Mouse (Mus musculus) neural tube, embryonic 14.5 days (tissue): Measurements from ENCODE around the gene Pdlim5. TPM values are rescaled to one million over a fixed set of nuclear protein-coding genes. Genes with fewer than 3 reads are reported as not detected.

Source experiments
- ATAC-seq: fragments of 200-750 bp; cut with Nextera tagmentation; 2 replicates; pipeline ENCODE4 v1.8.0; 2017; ENCODE audit warnings: low read depth, mild to moderate bottlenecking, moderate TSS enrichment, moderate library complexity
- H3K27ac ChIP-seq: fragments of 300-500 bp; sonication (generic); 2 replicates; pipeline ENCODE4 v1.5.1; 2014; ENCODE audit warnings: low read depth, mild to moderate bottlenecking, control low read depth, low read length, moderate library complexity, mixed read lengths
- H3K27me3 ChIP-seq: fragments of 300-500 bp; sonication (generic); 2 replicates; pipeline ENCODE4 v1.6.1; 2014; ENCODE audit warnings: low read length; ENCODE audit not compliant: control insufficient read depth, insufficient read depth
- H3K36me3 ChIP-seq: fragments of 300-500 bp; sonication (generic); 2 replicates; pipeline ENCODE4 v1.6.1; 2014; ENCODE audit warnings: low read length, mixed read lengths; ENCODE audit not compliant: control insufficient read depth, insufficient read depth
- H3K4me1 ChIP-seq: fragments of 300-500 bp; sonication (generic); 2 replicates; pipeline ENCODE4 v1.6.1; 2014; ENCODE audit warnings: low read length; ENCODE audit not compliant: control insufficient read depth, insufficient read depth
- H3K4me2 ChIP-seq: fragments of 300-500 bp; sonication (generic); 2 replicates; pipeline ENCODE4 v1.6.1; 2014; ENCODE audit warnings: mild to moderate bottlenecking, low read depth, low read length, control low read depth
- H3K4me3 ChIP-seq: fragments of 300-500 bp; sonication (generic); 2 replicates; pipeline ENCODE4 v1.5.1; 2014; ENCODE audit warnings: low read depth, low read length, control low read depth, mixed read lengths
- H3K9ac ChIP-seq: fragments of 300-500 bp; sonication (generic); replicated peaks from 2 replicates; pipeline ENCODE4 v1.6.1; 2014; ENCODE audit warnings: low read depth, mild to moderate bottlenecking, control low read depth, low read length, mixed read lengths
- H3K9me3 ChIP-seq: fragments of 300-500 bp; sonication (generic); 2 replicates; pipeline ENCODE4 v1.6.1; 2016; ENCODE audit warnings: low read length; ENCODE audit not compliant: control insufficient read depth
- WGBS: fragments of 180-500 bp; shearing (Covaris S2); extraction: QIAGEN DNeasy Blood & Tissue Kit; methylation state at CpG from one replicate; pipeline ENCODE4 v1.1.7; 2014; 5-methylcytosine and 5-hydroxymethylcytosine counted together
- polyA plus RNA-seq: library from polyadenylated mRNA; unstranded; fragments of >200 nt; fragmentation: Nextera tagmentation; extraction: Ambion mirVana; gene quantifications from 2 replicates; pipeline ENCODE4 v1.2.1, GENCODE M21; 2014

Gene Pdlim5
- polyA plus RNA-seq, 1 experiment from 2014 or later = 19.8 TPM

DNA sequence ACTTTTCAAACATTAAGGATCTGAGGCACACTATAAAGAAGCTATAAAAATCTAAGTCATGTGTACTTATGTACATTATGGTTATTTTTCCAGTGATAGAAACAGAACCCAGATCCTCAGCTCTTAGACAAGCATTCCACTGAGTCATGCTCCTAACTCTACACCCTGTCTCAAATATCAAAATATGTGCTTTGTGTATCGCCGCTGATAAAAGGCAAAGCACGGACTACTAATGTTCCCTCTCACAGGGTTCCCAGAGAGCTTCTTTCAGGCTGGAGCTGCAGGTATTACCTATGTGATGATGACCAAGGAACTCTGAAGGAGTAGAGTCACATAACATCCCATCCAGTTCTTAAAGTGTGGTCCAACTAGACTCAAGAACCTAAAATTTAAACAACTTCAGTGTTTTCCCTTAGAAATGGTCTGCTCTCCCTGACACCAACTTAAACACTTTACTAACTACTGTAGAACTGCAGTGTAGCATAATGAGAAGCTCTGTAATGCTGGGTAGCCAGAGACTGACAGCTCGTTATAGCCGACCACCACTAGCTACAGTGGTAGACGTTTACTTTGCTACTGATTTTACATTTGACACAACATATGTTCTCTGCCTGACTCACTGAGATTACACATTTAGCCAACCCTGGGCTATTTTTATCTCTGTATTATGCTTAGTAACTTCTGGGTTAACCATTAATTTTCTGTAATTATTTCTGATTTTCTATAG is 115.0 kb downstream of the Pdlim5 start:
- no peak overlapping the region for H3K9ac ChIP-seq
- no peaks in the 10 kb centered on the region for H3K36me3 ChIP-seq
- H3K4me2 ChIP-seq = no peak overlapping the region
- WGBS = 87% methylated on average over 6 of the region's 6 CpGs
- no peaks in the 10 kb centered on the region for H3K27me3 ChIP-seq
- no peak overlapping the region for H3K27ac ChIP-seq
- H3K4me3 ChIP-seq = no peak overlapping the region
- no peak for ATAC-seq
- no peaks in the 10 kb centered on the region for H3K4me1 ChIP-seq
- no peaks in the 10 kb centered on the region for H3K9me3 ChIP-seq

DNA sequence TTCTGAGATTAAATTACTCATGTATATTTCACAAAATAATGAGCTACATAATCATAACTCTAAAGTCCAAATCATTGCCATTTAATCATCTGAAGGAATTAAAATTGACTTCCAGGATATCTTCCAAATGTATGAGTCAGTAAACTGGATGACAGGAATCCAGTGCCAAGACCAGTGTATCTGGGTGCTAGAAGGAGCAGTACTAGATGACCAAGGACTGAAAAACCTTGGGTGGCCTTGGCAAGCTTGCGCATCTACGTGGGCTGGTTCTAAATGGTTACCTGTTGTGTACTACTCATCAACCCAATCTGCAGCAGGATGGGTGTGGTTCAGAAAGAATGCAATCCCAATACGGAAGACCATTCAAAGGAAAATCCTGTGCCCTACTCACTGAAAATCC is 116.5 kb downstream of the Pdlim5 start:
- no peak overlapping the region for H3K4me3 ChIP-seq
- 93% methylated on average over 3 of the region's 3 CpGs for WGBS
- no peak overlapping the region for H3K4me2 ChIP-seq
- H3K27me3 ChIP-seq = no peaks in the 10 kb centered on the region
- H3K36me3 ChIP-seq = no peaks in the 10 kb centered on the region
- no peaks in the 10 kb centered on the region for H3K4me1 ChIP-seq
- no peaks in the 10 kb centered on the region for H3K9me3 ChIP-seq
- no peak for ATAC-seq
- H3K9ac ChIP-seq = no peak overlapping the region
- H3K27ac ChIP-seq = no peak overlapping the region

DNA sequence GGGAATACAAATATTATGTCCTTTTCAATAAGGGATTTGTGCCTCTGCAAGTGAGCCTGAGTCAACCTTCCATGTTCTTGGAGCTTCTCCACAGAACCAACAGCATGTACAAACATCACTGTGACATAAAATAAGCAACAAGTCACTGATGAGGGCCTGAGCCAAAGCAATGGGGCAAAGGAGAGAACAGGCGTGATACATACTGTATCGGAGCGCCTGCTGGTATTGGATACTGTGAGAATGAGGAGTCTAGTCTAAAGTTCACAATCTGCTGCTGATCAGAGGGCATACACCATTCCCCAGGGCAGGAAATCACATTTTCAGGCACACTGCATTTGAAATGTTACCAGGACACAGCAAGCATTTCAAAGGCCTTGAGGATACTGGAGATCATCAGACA is 119.0 kb downstream of the Pdlim5 start:
- no peaks in the 10 kb centered on the region for H3K36me3 ChIP-seq
- WGBS = 91% methylated on average over 3 of the region's 3 CpGs
- ATAC-seq = no peak

DNA sequence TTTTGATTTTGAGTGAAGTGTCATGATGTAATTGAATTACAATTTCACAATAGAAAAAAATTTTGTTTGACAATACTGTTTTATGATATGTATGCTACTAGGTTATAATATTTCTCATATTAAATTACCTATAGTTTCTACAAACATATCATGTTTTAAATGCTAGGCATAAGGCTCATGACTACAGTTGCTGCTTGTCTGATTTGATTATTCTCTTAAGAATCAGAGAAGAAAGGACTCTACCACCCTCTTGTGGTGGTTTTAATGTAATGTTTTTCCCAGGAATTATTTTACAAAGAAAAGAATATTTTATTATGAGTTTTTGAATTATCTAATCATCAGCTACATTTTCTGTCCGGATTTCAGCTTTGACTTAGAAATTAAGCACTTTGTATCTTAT is 120.5 kb downstream of the Pdlim5 start:
- Histone ChIP-seq H3K4me2 (no peak overlapping the region), H3K36me3 (no peaks in the 10 kb centered on the region), H3K9me3 (no peaks in the 10 kb centered on the region), H3K27me3 (no peaks in the 10 kb centered on the region), H3K4me1 (no peaks in the 10 kb centered on the region), H3K27ac (no peak overlapping the region), H3K4me3 (no peak overlapping the region), H3K9ac (no peak overlapping the region)
- 8% methylated on average over 1 of the region's 1 CpGs for WGBS
- no peak; the same call in 1 of the 2 replicates for ATAC-seq

More for the DNA sequence above, 119.0 kb downstream of the Pdlim5 start:
- Histone ChIP-seq H3K4me1 (no peaks in the 10 kb centered on the region), H3K9me3 (no peaks in the 10 kb centered on the region), H3K4me3 (no peak overlapping the region), H3K4me2 (no peak overlapping the region), H3K27ac (no peak overlapping the region), H3K9ac (no peak overlapping the region), H3K27me3 (no peaks in the 10 kb centered on the region)

DNA sequence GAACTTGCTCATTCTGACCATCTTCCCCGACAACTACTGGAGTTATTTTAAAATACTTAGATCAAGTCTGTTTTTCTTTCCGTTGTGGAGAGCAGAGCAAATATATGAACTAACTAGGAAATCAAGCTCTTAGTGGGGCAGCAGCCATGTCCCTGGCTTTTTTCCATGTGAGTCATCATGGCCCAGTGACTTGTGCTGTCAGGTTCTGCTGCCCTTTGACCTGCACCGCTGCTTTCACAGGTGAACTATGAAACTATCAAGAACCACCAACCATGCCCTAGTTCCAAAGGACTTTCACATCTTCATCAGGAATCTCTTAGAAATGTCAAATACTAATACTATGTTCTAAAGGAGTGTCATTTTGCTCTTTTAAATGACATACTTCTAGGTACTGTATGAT is 121.0 kb downstream of the Pdlim5 start:
- H3K4me1 ChIP-seq = no peaks in the 10 kb centered on the region

DNA sequence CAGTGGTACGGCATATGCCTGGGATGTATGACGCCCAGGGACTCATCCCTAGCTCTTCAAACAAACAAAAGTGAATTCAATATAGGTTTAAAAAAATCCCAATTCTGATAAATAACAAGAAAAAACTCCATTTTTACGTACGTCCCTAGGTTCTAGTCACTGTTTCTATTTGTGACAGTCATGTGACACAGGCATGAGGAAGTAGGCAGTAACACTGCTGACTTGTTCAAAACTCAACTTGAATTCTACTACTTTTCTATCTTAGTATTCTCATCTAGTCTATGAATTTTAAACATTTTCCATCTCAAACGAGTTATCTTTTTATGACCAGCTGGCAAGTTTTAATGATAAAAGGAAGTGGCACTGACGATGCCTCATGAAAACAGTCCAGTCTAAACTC is 122.2 kb downstream of the Pdlim5 start:
- H3K36me3 ChIP-seq = no peaks in the 10 kb centered on the region
- H3K4me3 ChIP-seq = no peak overlapping the region
- H3K4me2 ChIP-seq = no peak overlapping the region
- ATAC-seq = no peak
- H3K9me3 ChIP-seq = no peaks in the 10 kb centered on the region
- no peak overlapping the region for H3K27ac ChIP-seq
- H3K9ac ChIP-seq = no peak overlapping the region
- no peaks in the 10 kb centered on the region for H3K4me1 ChIP-seq
- WGBS = 90% methylated on average over 6 of the region's 6 CpGs
- H3K27me3 ChIP-seq = no peaks in the 10 kb centered on the region

More for the DNA sequence above, 121.0 kb downstream of the Pdlim5 start:
- Histone ChIP-seq H3K4me2 (no peak overlapping the region), H3K9me3 (no peaks in the 10 kb centered on the region), H3K27ac (no peak overlapping the region), H3K27me3 (no peaks in the 10 kb centered on the region), H3K9ac (no peak overlapping the region), H3K36me3 (no peaks in the 10 kb centered on the region), H3K4me3 (no peak overlapping the region)
- WGBS = 94% methylated on average over 3 of the region's 3 CpGs
- no peak for ATAC-seq

DNA sequence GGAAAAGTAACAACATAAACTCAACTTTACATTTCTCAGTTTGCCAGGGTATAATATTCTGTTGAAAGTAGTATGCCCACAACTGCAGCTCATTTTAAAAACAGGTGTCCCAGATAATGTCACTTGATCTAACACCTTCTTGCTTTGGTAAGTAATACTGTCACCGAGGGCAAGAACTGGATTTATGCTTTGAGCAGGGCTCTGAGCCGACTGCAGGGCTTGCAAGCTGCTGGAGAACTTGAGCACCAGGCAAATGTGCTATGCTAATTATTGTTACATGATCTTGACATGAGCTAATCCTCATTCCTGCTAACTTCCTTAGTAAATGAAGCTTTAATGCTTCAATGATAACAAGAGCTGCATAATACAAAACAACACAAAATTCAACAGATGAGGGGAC is 139.1 kb downstream of the Pdlim5 start:
- Histone ChIP-seq H3K9me3 (no peaks in the 10 kb centered on the region), H3K36me3 (no peaks in the 10 kb centered on the region), H3K27ac (no peak overlapping the region), H3K4me2 (no peak overlapping the region), H3K4me1 (no peaks in the 10 kb centered on the region), H3K4me3 (no peak overlapping the region), H3K27me3 (no peaks in the 10 kb centered on the region), H3K9ac (no peak overlapping the region)
- WGBS = 51% methylated on average over 2 of the region's 2 CpGs
- no peak for ATAC-seq

DNA sequence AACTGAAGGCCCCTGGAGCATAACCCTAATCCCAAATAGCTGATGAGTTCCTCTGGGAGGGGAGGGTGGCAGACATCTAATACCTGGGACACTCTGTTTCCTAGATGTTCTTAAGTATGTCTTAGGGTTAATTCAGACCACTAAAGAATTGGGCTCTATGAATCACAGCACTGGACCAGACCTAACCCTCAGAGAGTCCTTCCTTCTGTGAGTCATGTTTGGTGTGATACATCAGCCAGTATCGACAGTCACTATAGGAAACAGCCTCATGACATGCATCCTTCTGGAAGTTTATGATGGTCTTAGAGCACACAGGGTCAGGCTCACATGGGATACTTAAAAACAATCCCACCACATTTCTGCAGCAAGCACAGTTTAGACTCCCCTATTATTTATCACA is 143.4 kb downstream of the Pdlim5 start:
- no peak for ATAC-seq
- H3K9me3 ChIP-seq = no peaks in the 10 kb centered on the region

DNA sequence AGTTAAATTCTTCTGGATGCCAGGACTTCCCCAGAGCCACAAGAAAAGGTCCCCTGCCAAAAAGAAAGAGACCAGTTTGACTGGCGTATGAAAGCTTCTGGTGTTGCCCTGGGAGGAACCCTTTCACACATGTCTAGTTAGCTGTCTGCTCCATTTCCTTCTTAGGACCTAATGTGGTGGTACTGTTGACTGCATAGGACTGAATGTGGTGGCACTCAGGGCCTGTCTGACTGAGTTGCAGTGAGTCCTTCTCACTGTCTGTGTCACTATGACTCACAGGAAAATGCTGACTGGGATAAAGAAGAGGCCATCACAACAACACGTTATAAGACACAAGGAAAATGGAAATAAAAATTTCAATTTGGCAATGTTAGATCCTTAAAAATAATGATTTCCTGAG is 146.0 kb downstream of the Pdlim5 start:
- Histone ChIP-seq H3K4me1 (no peaks in the 10 kb centered on the region), H3K9ac (no peak overlapping the region), H3K27ac (no peak overlapping the region), H3K27me3 (no peaks in the 10 kb centered on the region), H3K9me3 (no peaks in the 10 kb centered on the region), H3K36me3 (no peaks in the 10 kb centered on the region), H3K4me3 (no peak overlapping the region), H3K4me2 (no peak overlapping the region)
- 91% methylated on average over 2 of the region's 2 CpGs for WGBS
- ATAC-seq = no peak

More for the DNA sequence above, 143.4 kb downstream of the Pdlim5 start:
- Histone ChIP-seq H3K36me3 (no peaks in the 10 kb centered on the region), H3K27ac (no peak overlapping the region), H3K9ac (no peak overlapping the region), H3K27me3 (no peaks in the 10 kb centered on the region), H3K4me2 (no peak overlapping the region), H3K4me1 (no peaks in the 10 kb centered on the region), H3K4me3 (no peak overlapping the region)
- WGBS = 88% methylated on average over 1 of the region's 1 CpGs
